Mouse (Mus musculus) A20 (cell line): ENCODE data around the gene Meis1.

Source experiments
- DNase-seq: peaks from one replicate; pipeline ENCODE4 v3.0.0-alpha.2; 2011; ENCODE audit warnings: low read depth, low spot score

Meis1 gene

GRCm38 (mm10) chr11:19018489-19019203, at the start of gene Meis1:
Gene Meis1 (minus strand): TSS chr11:19018985.
- DNase-seq, result no peak

GRCm38 (mm10) chr11:19067334-19067733, 48.5 kb upstream of the Meis1 start:
- no peak for DNase-seq

GRCm38 (mm10) chr11:19049276-19049675, 30.5 kb upstream of the Meis1 start:
- DNase-seq, result no peak

- DNase-seq, result no peak
These were observed 17.9 kb upstream of the Meis1 start for GRCm38 (mm10) chr11:19036595-19037166.

GRCm38 (mm10) chr11:19026581-19027561, 8.1 kb upstream of the Meis1 start:
- no peak for DNase-seq

- no peak for DNase-seq
These were observed 7.3 kb upstream of the Meis1 start for GRCm38 (mm10) chr11:19025976-19026520.

GRCm38 (mm10) chr11:19024496-19025265, 5.9 kb upstream of the Meis1 start:
- no peak for DNase-seq

- DNase-seq, result no peak
These were observed 4.6 kb upstream of the Meis1 start for GRCm38 (mm10) chr11:19023356-19023755.

- DNase-seq, result no peak
These were observed 3.8 kb upstream of the Meis1 start for GRCm38 (mm10) chr11:19022576-19022975.

GRCm38 (mm10) chr11:19020951-19021710, 2.3 kb upstream of the Meis1 start:
- no peak for DNase-seq

- DNase-seq, result no peak
These were observed 1.6 kb upstream of the Meis1 start for GRCm38 (mm10) chr11:19020371-19020824.

GRCm38 (mm10) chr11:19019204-19020171, 703 bp upstream of the Meis1 start:
- DNase-seq, result no peak

GRCm38 (mm10) chr11:19017719-19018413, 919 bp downstream of the Meis1 start:
- no peak for DNase-seq

GRCm38 (mm10) chr11:19017262-19017661, 1.5 kb downstream of the Meis1 start:
- no peak for DNase-seq

GRCm38 (mm10) chr11:19016481-19017220, 2.1 kb downstream of the Meis1 start:
- no peak for DNase-seq

GRCm38 (mm10) chr11:19015731-19016461, 2.9 kb downstream of the Meis1 start:
- DNase-seq, result no peak

- no peak for DNase-seq
These were observed 3.4 kb downstream of the Meis1 start for GRCm38 (mm10) chr11:19015381-19015730.
